Mouse (Mus musculus) liver, adult 2 months (tissue): ENCODE measurements around the gene Ctu1.
A peak's percentile ranks its signal among the peaks of the same experiment; 100 is the strongest.

Experiments
- CTCF ChIP-seq: fragments of 200-500 bp; IDR thresholded peaks from 2 replicates; pipeline ENCODE4 v1.5.1; 2011; ENCODE audit warnings: low read depth, low read length, control low read depth
- POLR2A ChIP-seq: fragments of 200-500 bp; IDR thresholded peaks from 2 replicates; pipeline ENCODE4 v1.6.1; 2011; ENCODE audit warnings: low read length, control low read depth; ENCODE audit not compliant: insufficient read depth; ENCODE audit errors: extremely low read depth

DNA sequence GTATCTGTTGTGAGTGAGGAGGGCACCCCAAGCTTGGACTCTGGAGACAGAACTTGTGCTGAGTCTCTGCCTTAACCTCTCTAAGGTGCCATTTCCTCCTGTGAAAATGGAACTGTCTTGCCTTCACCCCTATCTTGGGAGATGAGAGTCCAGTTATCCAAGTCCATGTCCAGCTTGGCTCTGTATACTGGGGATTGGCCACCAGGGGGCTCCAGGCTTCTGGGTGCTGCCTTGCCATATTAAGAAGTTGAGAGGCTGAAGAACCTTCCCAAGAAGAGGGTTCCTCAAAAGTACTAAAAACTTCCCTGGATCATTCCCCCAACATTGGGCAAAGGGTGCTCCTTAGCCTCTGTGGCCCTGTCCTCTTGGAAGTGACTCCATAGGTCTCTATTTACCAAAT is 6.7 kb downstream of the Ctu1 start:
- peak; percentile 70 for TF ChIP-seq CTCF
- no peak for TF ChIP-seq POLR2A
